Mouse (Mus musculus) spleen, adult 10 weeks (tissue): Measurements from ENCODE around the gene Pde3a. TPM values are rescaled to one million over a fixed set of nuclear protein-coding genes. Genes with fewer than 3 reads are reported as not detected.

ENCODE experiments used
- polyA plus RNA-seq: library from polyadenylated mRNA; stranded (reverse); fragments of 350-450 nt; fragmentation: Illumina TruSeq; extraction: RNeasy Lipid Tissue Mini Kit (QIAGEN cat#74804); gene quantifications from one replicate; pipeline ENCODE4 v1.2.3, GENCODE M21; 2015; ENCODE audit warnings: low replicate concordance; ENCODE audit not compliant: insufficient read depth

Gene Pde3a
- polyA plus RNA-seq = 8.7 TPM

DNA sequence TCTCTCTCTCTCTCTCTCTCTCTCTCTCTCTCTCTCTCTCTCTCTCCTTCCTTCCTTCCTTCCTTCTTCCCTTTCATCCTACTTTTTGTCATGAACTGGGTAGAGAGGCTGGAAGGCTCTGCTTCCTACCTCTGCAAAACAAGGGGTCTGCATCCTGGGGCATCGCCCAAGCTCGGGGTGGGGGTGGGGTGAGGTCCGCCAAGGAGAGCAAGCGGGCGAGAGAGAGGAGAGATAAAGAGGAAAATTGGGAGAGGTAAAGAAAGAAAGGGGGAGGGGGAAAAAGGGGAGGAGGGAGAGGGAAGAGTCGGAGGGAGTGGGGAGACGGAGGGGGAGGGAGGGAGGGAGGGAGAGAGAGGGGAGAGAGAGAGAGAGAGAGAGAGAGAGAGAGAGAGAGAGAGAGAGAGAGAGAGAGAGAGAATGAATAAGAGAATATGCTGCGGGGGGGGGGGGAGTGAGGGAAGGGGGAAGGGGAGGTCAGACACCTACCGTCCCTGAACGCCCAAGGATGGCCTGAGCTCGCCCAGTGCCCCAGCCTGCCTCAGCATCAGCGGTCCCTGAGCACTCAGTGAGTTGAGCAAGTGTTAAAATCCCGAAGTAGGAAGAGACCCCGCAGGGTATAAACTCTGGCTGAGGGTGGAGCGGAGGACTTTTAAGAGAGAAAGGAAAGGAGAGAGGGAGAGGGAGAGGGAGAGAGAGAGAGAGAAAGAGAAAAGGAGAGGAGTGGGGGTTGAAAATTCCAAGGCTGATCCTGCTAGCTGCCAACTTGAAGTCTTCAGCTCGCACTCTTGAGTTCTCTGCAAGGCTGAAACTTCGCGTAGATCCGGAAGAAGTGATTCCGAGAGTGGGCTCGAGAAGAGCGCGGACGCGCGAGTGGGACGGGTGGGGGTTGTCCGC lies at the start of gene Pde3a:
TSS of gene Pde3a (plus strand) at position 579 of the 894 bp plus-strand sequence.

GRCm38 (mm10) chr6:141523747-141524640 lies 274.9 kb downstream of the Pde3a start, which contains the start of gene Slco1c1:
Gene Slco1c1, plus strand, starts transcription at chr6:141524368.

